Mouse (Mus musculus) liver, adult 2 months (tissue): ENCODE results near the gene Prpf8. TPM values are rescaled to one million over a fixed set of nuclear protein-coding genes. Genes with fewer than 3 reads are reported as not detected.
"Not testable (repeated sequence)": the region's sequence is repeated elsewhere in the genome, so short reads cannot be mapped to it uniquely, and the experiment has no call there.

Experiments
- DNase-seq: peaks from one replicate; pipeline ENCODE4 v3.0.0-alpha.2; 2011; ENCODE audit warnings: low read depth, low spot score; ENCODE audit errors: extremely low read depth
- H3K27ac ChIP-seq: fragments of 200-500 bp; replicated peaks from 2 replicates; pipeline ENCODE4 v1.5.1; 2012; ENCODE audit warnings: low read depth, mild to moderate bottlenecking, control low read depth, inconsistent platforms, low read length; ENCODE audit not compliant: insufficient read depth
- H3K27me3 ChIP-seq: fragments of 200-500 bp; 2 replicates; pipeline ENCODE4 v1.6.1; 2012; ENCODE audit warnings: mild to moderate bottlenecking, moderate library complexity, low read length, inconsistent platforms; ENCODE audit not compliant: control insufficient read depth, insufficient read depth
- H3K36me3 ChIP-seq: fragments of 200-500 bp; 2 replicates; pipeline ENCODE4 v1.6.1; 2012; ENCODE audit warnings: low read length, inconsistent platforms; ENCODE audit not compliant: control insufficient read depth, insufficient read depth
- H3K4me1 ChIP-seq: fragments of 200-500 bp; 2 replicates; pipeline ENCODE4 v1.6.1; 2011; ENCODE audit warnings: low read length; ENCODE audit not compliant: control insufficient read depth, insufficient read depth
- H3K4me3 ChIP-seq: fragments of 200-500 bp; 2 replicates; pipeline ENCODE4 v1.5.1; 2011; ENCODE audit warnings: low read depth, mild to moderate bottlenecking, control low read depth, low read length, moderate library complexity; ENCODE audit not compliant: insufficient read depth
- H3K79me2 ChIP-seq: fragments of 200-500 bp; 2 replicates; pipeline ENCODE4 v1.6.1; 2012; ENCODE audit warnings: inconsistent platforms, mild to moderate bottlenecking, low read length, moderate library complexity; ENCODE audit not compliant: control insufficient read depth, insufficient read depth
- H3K9ac ChIP-seq: fragments of 200-500 bp; 2 replicates; pipeline ENCODE4 v1.6.1; 2012; ENCODE audit warnings: low read depth, mild to moderate bottlenecking, control low read depth, inconsistent platforms, low read length
- CTCF ChIP-seq: fragments of 200-500 bp; IDR thresholded peaks from 2 replicates; pipeline ENCODE4 v1.5.1; 2011; ENCODE audit warnings: low read depth, low read length, control low read depth
- POLR2A ChIP-seq: fragments of 200-500 bp; IDR thresholded peaks from 2 replicates; pipeline ENCODE4 v1.6.1; 2011; ENCODE audit warnings: low read length, control low read depth; ENCODE audit not compliant: insufficient read depth; ENCODE audit errors: extremely low read depth
- WGBS: fragments of 180-500 bp; shearing (Covaris S2); methylation state at CpG from one replicate; pipeline ENCODE4 v1.1.7; 2018; 5-methylcytosine and 5-hydroxymethylcytosine counted together
- polyA plus RNA-seq: library from polyadenylated mRNA; depleted of rRNA; stranded (reverse); fragments of >200 nt; gene quantifications from 2 replicates; pipeline ENCODE4 v1.2.3, GENCODE M21; 2012
- total RNA-seq: library from RNA; depleted of rRNA; stranded (reverse); fragments of >200 nt; gene quantifications from 2 replicates; pipeline ENCODE4 v1.2.3, GENCODE M21; 2014

Prpf8 gene
- total and polyA plus RNA-seq, 2 experiments, result 63.3 to 72.8 TPM

DNA sequence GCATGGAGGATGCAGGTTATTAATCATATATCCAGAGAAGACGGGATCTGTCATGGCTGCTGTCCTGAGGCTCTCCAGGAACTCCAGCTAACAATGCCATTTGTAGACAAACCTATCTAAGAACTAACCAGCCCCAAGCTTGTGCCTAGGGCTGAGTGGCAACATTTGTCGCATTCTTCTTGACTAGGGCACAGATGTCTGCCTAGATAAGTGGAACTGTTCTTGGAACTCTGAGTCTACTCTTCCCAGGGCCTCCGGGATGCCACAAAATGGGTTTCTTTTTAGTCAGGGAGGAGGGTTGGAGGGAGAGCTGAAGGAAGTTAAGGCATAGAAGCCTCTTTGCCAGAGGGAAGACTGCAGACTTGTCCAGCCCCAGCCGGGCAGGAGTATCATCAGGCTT, 59.4 kb downstream of the Prpf8 start:
- no peak overlapping the region for H3K27ac ChIP-seq
- H3K9ac ChIP-seq, result no peak overlapping the region
- WGBS, result 91% methylated on average over 4 of the region's 4 CpGs
- TF ChIP-seq POLR2A (no peak), CTCF (no peak)
- peaks cover 1% of the 10 kb centered on the region; the same call in 1 of the 2 replicates for H3K36me3 ChIP-seq
- H3K27me3 ChIP-seq, result no peaks in the 10 kb centered on the region
- H3K79me2 ChIP-seq, result no peaks in the 10 kb centered on the region
- H3K4me3 ChIP-seq, result no peak overlapping the region
- no peaks in the 10 kb centered on the region for H3K4me1 ChIP-seq
- no peak for DNase-seq

DNA sequence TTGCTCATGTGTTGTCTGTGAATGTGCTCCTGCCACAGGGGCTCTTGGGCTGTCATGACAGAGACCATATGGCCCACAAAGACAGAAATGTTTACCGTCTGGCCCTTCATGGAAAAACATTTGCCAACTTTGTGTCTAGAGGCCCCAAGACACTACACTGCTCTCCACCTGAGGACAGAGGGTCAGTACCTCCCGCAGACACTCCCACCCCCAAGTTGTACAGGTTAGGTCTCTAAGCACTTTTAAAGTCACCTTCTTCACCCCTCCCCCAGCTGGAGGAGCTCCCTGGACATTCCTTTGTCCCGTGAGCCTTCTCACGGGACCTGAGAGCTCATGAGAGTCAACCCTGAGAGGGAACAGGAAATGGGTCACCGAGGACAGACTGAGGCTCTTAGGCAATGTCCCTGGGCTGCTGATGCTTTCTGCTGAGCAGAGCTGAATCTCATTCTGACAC, 63.1 kb downstream of the Prpf8 start:
- no peak for TF ChIP-seq CTCF
- no peak for TF ChIP-seq POLR2A
- Histone ChIP-seq H3K4me3 (no peak overlapping the region), H3K4me1 (no peaks in the 10 kb centered on the region), H3K9ac (no peak overlapping the region), H3K27me3 (no peaks in the 10 kb centered on the region), H3K79me2 (no peaks in the 10 kb centered on the region), H3K27ac (peak overlapping the region; percentile 16; the same call in 1 of the 2 replicates), H3K36me3 (peaks cover 1% of the 10 kb centered on the region; the same call in 1 of the 2 replicates)
- DNase-seq, result peak; percentile 39
- 64% methylated on average over 5 of the region's 5 CpGs for whole genome bisulfite sequencing

DNA sequence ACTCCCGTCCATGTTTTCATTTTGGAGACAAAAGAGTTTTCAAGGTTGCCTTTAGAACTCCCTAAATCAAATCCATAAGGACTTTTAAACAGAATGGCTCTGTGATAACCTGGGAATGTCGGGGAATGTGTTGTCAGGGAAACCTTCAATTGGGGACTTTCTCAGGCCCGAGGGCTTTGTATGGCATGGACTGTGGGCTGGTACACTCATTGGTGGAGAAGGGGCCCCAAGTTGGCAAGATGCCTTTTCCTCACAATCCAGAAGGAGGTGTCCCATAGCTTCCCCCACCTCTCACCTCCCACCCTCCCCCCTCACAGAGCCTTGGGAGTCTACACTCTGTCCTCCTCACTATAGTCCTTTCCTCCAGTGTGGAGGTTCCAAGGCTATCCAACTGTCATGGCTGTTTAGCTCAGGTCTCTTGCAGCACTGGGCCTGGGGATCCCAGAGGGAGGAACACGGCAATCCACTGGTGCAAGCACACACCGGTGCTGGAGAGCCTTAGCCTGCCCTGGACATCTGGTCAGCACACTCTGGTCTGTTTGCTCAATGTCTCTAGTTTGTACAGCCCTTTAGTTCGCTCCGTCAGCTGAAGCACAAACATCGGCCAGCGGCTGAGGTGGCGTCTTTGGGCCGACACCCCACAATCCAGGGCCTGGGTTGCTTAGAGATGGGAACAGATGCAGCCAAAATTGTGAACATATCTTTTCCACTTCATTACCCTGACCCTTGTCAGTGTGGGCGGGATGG, 63.8 kb downstream of the Prpf8 start:
- H3K27me3 ChIP-seq, result no peaks in the 10 kb centered on the region
- peaks cover 1% of the 10 kb centered on the region; the same call in 1 of the 2 replicates for H3K36me3 ChIP-seq
- no peak for DNase-seq
- H3K27ac ChIP-seq, result no peak overlapping the region
- TF ChIP-seq POLR2A (no peak), CTCF (no peak)
- H3K4me1 ChIP-seq, result no peaks in the 10 kb centered on the region
- WGBS, result 65% methylated on average over 12 of the region's 12 CpGs
- no peak overlapping the region for H3K9ac ChIP-seq
- no peaks in the 10 kb centered on the region for H3K79me2 ChIP-seq
- no peak overlapping the region for H3K4me3 ChIP-seq

GRCm38 (mm10) chr11:75551321-75551720, 64.7 kb downstream of the Prpf8 start:
- no peak for DNase-seq
- Histone ChIP-seq H3K4me1 (no peaks in the 10 kb centered on the region), H3K9ac (no peak overlapping the region), H3K4me3 (no peak overlapping the region), H3K27me3 (no peaks in the 10 kb centered on the region), H3K27ac (no peak overlapping the region), H3K79me2 (no peaks in the 10 kb centered on the region), H3K36me3 (no peaks in the 10 kb centered on the region)
- WGBS, result 91% methylated on average over 5 of the region's 5 CpGs
- no peak for TF ChIP-seq POLR2A

- WGBS, result 86% methylated on average over 9 of the region's 9 CpGs
- DNase-seq, result no peak
- no peak for TF ChIP-seq POLR2A
- no peak for TF ChIP-seq CTCF
- H3K36me3 ChIP-seq, result no peaks in the 10 kb centered on the region
- no peak overlapping the region for H3K4me3 ChIP-seq
- H3K27ac ChIP-seq, result no peak overlapping the region
- H3K9ac ChIP-seq, result no peak overlapping the region
- H3K27me3 ChIP-seq, result no peaks in the 10 kb centered on the region
- H3K79me2 ChIP-seq, result no peaks in the 10 kb centered on the region
- no peaks in the 10 kb centered on the region for H3K4me1 ChIP-seq
These were observed 65.4 kb downstream of the Prpf8 start for GRCm38 (mm10) chr11:75551961-75552441.

DNA sequence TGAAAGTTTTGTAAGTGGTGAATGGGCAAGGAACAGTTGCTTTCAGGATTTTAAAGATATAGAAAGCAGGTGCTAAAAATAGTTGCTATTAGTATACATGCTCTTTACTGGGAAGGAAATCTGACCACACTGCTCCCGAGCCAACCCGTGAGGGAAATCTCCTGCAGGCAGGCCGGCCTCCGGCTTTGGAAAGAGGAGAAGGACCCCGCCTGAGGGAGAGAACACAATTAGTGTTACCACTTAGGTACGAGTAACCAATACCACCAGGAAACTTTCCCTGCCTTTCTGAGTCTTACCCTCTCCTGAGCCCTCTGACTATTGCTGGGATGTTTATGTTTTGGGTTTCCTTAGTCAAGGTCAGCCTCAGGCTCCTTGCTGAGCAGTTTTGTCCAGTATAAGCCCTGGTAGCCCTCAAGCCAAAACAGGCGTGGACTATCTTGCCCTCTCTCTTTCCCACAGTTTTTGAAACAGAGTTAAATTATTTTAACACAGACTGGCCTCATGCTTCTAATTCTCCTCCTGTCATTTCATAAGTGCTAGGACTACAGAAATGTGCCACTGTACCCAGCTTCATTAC, 66.4 kb downstream of the Prpf8 start:
- no peak overlapping the region for H3K27ac ChIP-seq
- no peaks in the 10 kb centered on the region for H3K36me3 ChIP-seq
- no peak for DNase-seq
- no peak overlapping the region for H3K4me3 ChIP-seq
- no peaks in the 10 kb centered on the region for H3K79me2 ChIP-seq
- no peaks in the 10 kb centered on the region for H3K27me3 ChIP-seq
- WGBS, result 84% methylated on average over 7 of the region's 7 CpGs
- H3K9ac ChIP-seq, result no peak overlapping the region
- no peak for TF ChIP-seq POLR2A
- TF ChIP-seq CTCF, result no peak
- no peaks in the 10 kb centered on the region for H3K4me1 ChIP-seq

GRCm38 (mm10) chr11:75556006-75556405, 69.4 kb downstream of the Prpf8 start:
- 95% methylated on average over 6 of the region's 6 CpGs for WGBS
- H3K4me1 ChIP-seq, DNase-seq, H3K9ac ChIP-seq, H3K27ac ChIP-seq, H3K36me3 ChIP-seq, H3K79me2 ChIP-seq, H3K4me3 ChIP-seq, H3K27me3 ChIP-seq: not testable (repeated sequence)
